Mouse (Mus musculus) myocyte (in vitro differentiated cells): ENCODE data around the gene Nuak1. TPM values are rescaled to one million over a fixed set of nuclear protein-coding genes. Genes with fewer than 3 reads are reported as not detected.
A peak's percentile ranks its signal among the peaks of the same experiment; 100 is the strongest.

Experiments
- H3K27me3 ChIP-seq: one replicate; pipeline ENCODE4 v1.6.1; 2011; ENCODE audit not compliant: control insufficient read depth, insufficient read depth, insufficient read length
- H3K36me3 ChIP-seq: one replicate; pipeline ENCODE4 v1.6.1; 2011; ENCODE audit not compliant: control insufficient read depth, insufficient read depth
- H3K4me2 ChIP-seq: one replicate; pipeline ENCODE4 v1.6.1; 2011; ENCODE audit warnings: low read depth, control low read depth
- H3K4me3 ChIP-seq: one replicate; pipeline ENCODE4 v1.5.1; 2011; ENCODE audit warnings: mild to moderate bottlenecking, control low read depth, moderate library complexity
- H3K79me2 ChIP-seq: one replicate; pipeline ENCODE4 v1.6.1; 2011; ENCODE audit not compliant: control insufficient read depth, insufficient read depth
- H3ac ChIP-seq: one replicate; pipeline ENCODE4 v1.6.1; 2011; ENCODE audit not compliant: control insufficient read depth, insufficient read length
- CEBPB ChIP-seq: IDR thresholded peaks from 2 replicates; pipeline ENCODE4 v1.6.1; 2011; ENCODE audit warnings: mild to moderate bottlenecking, moderate library complexity; ENCODE audit not compliant: poor library complexity, insufficient read depth, severe bottlenecking
- E2F4 ChIP-seq: IDR thresholded peaks from one replicate; pipeline ENCODE4 v1.6.1; 2011; ENCODE audit warnings: mild to moderate bottlenecking, control low read depth, moderate library complexity; ENCODE audit not compliant: insufficient read depth
- MAX ChIP-seq: IDR thresholded peaks from one replicate; pipeline ENCODE4 v1.6.1; 2011; ENCODE audit warnings: low read depth, mild to moderate bottlenecking, control low read depth
- MYOD1 ChIP-seq, 3 experiments: IDR thresholded peaks; one replicate each; pipeline ENCODE4 v1.6.1; 2011; ENCODE audit warnings: control low read depth in 2 of 3, low read depth in 2 of 3, mild to moderate bottlenecking in 2 of 3, moderate library complexity in 1 of 3; ENCODE audit not compliant: insufficient read length in 2 of 3, control insufficient read depth in 1 of 3
- MYOG ChIP-seq, 3 experiments: IDR thresholded peaks; one replicate each; pipeline ENCODE4 v1.6.1; 2011; ENCODE audit warnings: control low read depth in 2 of 3, low read depth in 2 of 3, mild to moderate bottlenecking in 2 of 3; ENCODE audit not compliant: insufficient read length in 2 of 3, control insufficient read depth in 1 of 3, insufficient read depth in 1 of 3
- POLR2A ChIP-seq: IDR thresholded peaks from one replicate; pipeline ENCODE4 v1.6.1; 2011; ENCODE audit warnings: low read depth, mild to moderate bottlenecking, control low read depth, moderate library complexity; ENCODE audit not compliant: insufficient read length
- POLR2AphosphoS2 ChIP-seq: IDR thresholded peaks from one replicate; pipeline ENCODE4 v1.6.1; 2011; ENCODE audit warnings: low read depth, control low read depth; ENCODE audit not compliant: insufficient read length
- REST ChIP-seq: IDR thresholded peaks from one replicate; pipeline ENCODE4 v1.6.1; 2011; ENCODE audit warnings: mild to moderate bottlenecking, control low read depth, moderate library complexity; ENCODE audit not compliant: insufficient read depth, insufficient read length
- SRF ChIP-seq: IDR thresholded peaks from one replicate; pipeline ENCODE4 v1.6.1; 2011; ENCODE audit warnings: low read depth; ENCODE audit not compliant: control insufficient read depth, insufficient read length
- TCF12 ChIP-seq: IDR thresholded peaks from one replicate; pipeline ENCODE4 v1.6.1; 2011; ENCODE audit warnings: mild to moderate bottlenecking, control low read depth; ENCODE audit not compliant: poor library complexity, insufficient read depth, severe bottlenecking
- TCF3 ChIP-seq: IDR thresholded peaks from one replicate; pipeline ENCODE4 v1.6.1; 2011; ENCODE audit warnings: low read depth, control low read depth; ENCODE audit not compliant: insufficient read length
- USF1 ChIP-seq: IDR thresholded peaks from one replicate; pipeline ENCODE4 v1.6.1; 2011; ENCODE audit warnings: low read depth, mild to moderate bottlenecking, control low read depth, moderate library complexity
- polyA plus RNA-seq: library from polyadenylated mRNA; unstranded; fragments of >200 nt; fragmentation: generic; extraction: Trizol; gene quantifications from one replicate; pipeline ENCODE4 v1.2.1, GENCODE M21; 2012; ENCODE audit warnings: missing spikeins

The Nuak1 gene
- polyA plus RNA-seq, 1 experiment, result 21.8 TPM

DNA sequence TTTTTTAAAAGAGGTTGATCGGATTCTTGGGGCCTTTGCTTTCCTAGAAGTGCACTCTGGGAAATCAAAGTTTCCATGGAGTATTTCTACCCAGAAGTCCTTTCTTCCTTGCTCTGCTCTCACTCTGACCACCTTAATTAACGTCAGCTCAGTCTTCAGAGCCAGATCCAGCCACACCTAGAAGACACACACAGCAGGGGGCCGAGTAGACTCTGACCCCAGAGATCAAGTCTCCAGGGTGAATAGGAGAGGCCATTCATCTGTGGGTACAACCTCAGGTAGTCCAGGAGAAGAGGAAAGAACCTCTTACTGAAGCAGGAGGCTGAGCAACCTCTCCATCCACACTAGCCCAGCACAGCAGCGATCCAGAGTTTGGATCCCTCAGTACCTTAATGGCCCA lies 11.5 kb upstream of the Nuak1 start:
- Histone ChIP-seq H3K36me3 (no peaks in the 10 kb centered on the region), H3K79me2 (no peaks in the 10 kb centered on the region), H3K27me3 (no peaks in the 10 kb centered on the region), H3K4me2 (no peak overlapping the region), H3ac (no peak overlapping the region), H3K4me3 (no peak overlapping the region)
- no peak for TF ChIP-seq MAX
- TF ChIP-seq USF1, result no peak
- TF ChIP-seq REST, result no peak
- no peak for TF ChIP-seq POLR2A
- no peak for TF ChIP-seq MYOG (IDR thresholded peaks at IDR 0.05; ENCODE audit: control insufficient read depth in 1 of 3, insufficient read depth in 1 of 3, insufficient read length in 2 of 3, low read depth in 2 of 3)
- no peak for TF ChIP-seq SRF
- no peak for TF ChIP-seq TCF12
- TF ChIP-seq TCF3, result no peak
- TF ChIP-seq POLR2AphosphoS2, result no peak
- TF ChIP-seq MYOD1 (IDR thresholded peaks at IDR 0.05; ENCODE audit: control insufficient read depth in 1 of 3, insufficient read length in 2 of 3, low read depth in 2 of 3), result no peak
- TF ChIP-seq CEBPB, result no peak
- no peak for TF ChIP-seq E2F4

DNA sequence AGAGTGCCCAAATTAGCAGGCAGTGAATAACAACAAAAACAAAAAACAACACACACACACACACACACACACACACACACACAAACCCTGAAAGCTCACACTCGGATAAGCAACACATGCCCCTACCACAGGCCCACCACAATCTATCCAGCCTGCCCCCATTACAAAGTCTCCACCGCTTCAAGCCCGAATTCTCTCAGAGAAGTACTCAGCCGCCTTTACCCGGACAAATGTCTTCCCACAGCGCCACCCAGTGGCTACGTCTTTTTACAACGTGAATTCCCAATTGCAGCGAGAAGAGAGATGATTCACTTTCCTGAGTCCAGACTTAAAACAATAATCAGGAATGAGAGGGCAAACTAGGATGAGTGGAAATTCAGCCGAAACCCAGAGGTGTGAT lies 10.3 kb upstream of the Nuak1 start:
- Histone ChIP-seq H3K4me2 (no peak overlapping the region), H3K79me2 (no peaks in the 10 kb centered on the region), H3K36me3 (no peaks in the 10 kb centered on the region), H3K4me3 (no peak overlapping the region), H3K27me3 (no peaks in the 10 kb centered on the region), H3ac (no peak overlapping the region)
- no peak for TF ChIP-seq MYOG (IDR thresholded peaks at IDR 0.05; ENCODE audit: control insufficient read depth in 1 of 3, insufficient read depth in 1 of 3, insufficient read length in 2 of 3, low read depth in 2 of 3)
- no peak for TF ChIP-seq TCF12
- no peak for TF ChIP-seq MYOD1 (IDR thresholded peaks at IDR 0.05; ENCODE audit: control insufficient read depth in 1 of 3, insufficient read length in 2 of 3, low read depth in 2 of 3)
- no peak for TF ChIP-seq SRF
- TF ChIP-seq REST, result no peak
- TF ChIP-seq E2F4, result no peak
- no peak for TF ChIP-seq MAX
- TF ChIP-seq USF1, result no peak
- no peak for TF ChIP-seq CEBPB
- no peak for TF ChIP-seq POLR2AphosphoS2
- no peak for TF ChIP-seq POLR2A
- TF ChIP-seq TCF3, result no peak

DNA sequence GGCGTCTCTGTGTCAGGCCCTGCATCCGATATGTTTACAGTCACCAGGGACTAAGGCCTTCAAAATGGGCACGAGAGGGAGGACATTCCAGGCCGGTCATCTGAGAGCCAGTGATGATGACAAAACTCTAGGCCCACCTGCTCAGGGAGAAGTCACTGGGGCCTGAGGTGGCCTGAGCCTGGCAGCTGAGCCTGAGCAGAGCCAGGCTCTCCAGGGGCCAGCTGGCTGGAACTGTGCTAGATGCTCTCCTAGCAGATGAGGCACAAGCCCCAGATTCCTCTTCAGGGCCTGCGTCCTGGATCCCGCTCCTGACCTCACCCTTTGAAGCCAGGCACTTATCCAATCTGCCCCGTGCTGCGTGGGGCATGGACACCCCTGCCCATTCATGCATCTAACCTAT lies 9.3 kb upstream of the Nuak1 start:
- no peak overlapping the region for H3ac ChIP-seq
- H3K36me3 ChIP-seq, result no peaks in the 10 kb centered on the region
- no peaks in the 10 kb centered on the region for H3K27me3 ChIP-seq
- TF ChIP-seq TCF12 (no peak), MYOD1 (IDR thresholded peaks at IDR 0.05; ENCODE audit: control insufficient read depth in 1 of 3, insufficient read length in 2 of 3, low read depth in 2 of 3) (peak in 2 of 3 experiments; percentile 30 to 45), REST (no peak), POLR2A (no peak), MYOG (IDR thresholded peaks at IDR 0.05; ENCODE audit: control insufficient read depth in 1 of 3, insufficient read depth in 1 of 3, insufficient read length in 2 of 3, low read depth in 2 of 3) (peak in 2 of 3 experiments; percentile 48 to 83)
- H3K4me2 ChIP-seq, result no peak overlapping the region
- no peak overlapping the region for H3K4me3 ChIP-seq
- H3K79me2 ChIP-seq, result no peaks in the 10 kb centered on the region

DNA sequence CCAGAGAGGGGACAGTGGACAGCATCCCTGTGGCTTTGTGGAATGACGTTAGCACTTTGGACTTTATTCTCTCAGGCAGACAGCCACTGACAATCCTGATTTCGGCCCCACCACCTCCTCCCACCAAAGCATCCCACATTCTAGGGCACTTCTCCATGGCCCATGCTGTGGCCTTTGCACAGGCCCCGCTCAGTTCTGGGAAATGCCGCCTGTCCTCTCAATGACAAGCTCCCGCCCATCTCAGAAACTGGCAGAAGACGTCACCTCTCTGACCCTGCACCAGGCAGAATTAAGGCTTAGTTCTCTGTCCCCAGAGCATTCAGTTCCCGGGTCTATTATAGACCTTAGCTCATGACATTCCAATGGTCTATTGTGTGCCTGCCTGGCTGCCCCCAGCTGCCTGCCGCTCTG lies 7.0 kb upstream of the Nuak1 start:
- H3K4me2 ChIP-seq, result no peak overlapping the region
- no peaks in the 10 kb centered on the region for H3K36me3 ChIP-seq
- H3K4me3 ChIP-seq, result no peak overlapping the region
- no peaks in the 10 kb centered on the region for H3K79me2 ChIP-seq
- no peak overlapping the region for H3ac ChIP-seq
- H3K27me3 ChIP-seq, result no peaks in the 10 kb centered on the region
- TF ChIP-seq SRF (no peak), TCF12 (no peak), REST (no peak), MAX (no peak), MYOG (IDR thresholded peaks at IDR 0.05; ENCODE audit: control insufficient read depth in 1 of 3, insufficient read depth in 1 of 3, insufficient read length in 2 of 3, low read depth in 2 of 3) (no peak), USF1 (no peak)

DNA sequence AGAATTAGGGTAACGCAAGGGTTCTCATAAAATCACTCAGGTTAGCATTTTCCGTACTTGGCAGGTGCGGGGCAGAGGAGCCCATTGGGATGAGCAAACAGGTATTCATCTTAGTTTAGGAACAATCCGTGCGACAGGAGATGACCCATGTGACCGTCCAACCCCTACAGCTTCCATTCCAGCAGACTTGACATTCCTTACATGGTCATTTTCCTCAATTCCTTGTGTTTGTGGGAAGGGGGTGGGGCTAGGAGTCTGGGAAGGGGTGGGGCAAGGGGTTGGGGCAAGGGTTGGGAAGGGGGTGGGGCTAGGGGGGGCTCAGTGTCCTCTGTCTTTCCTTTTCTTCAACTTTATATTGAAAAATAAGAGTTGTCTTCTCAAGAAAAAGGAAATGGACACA lies 6.3 kb upstream of the Nuak1 start:
- H3K36me3 ChIP-seq, result no peaks in the 10 kb centered on the region

More for the DNA sequence above, 6.3 kb upstream of the Nuak1 start:
- no peaks in the 10 kb centered on the region for H3K27me3 ChIP-seq
- no peaks in the 10 kb centered on the region for H3K79me2 ChIP-seq
- H3K4me3 ChIP-seq, result no peak overlapping the region
- no peak overlapping the region for H3ac ChIP-seq
- no peak overlapping the region for H3K4me2 ChIP-seq
- TF ChIP-seq REST (no peak), TCF3 (no peak), TCF12 (no peak)
